Mouse (Mus musculus) ES-E14 (cell line): ENCODE results near the gene Agtr2. TPM values are rescaled to one million over a fixed set of nuclear protein-coding genes. Genes with fewer than 3 reads are reported as not detected.

Experiments
- DNase-seq: peaks from one replicate; pipeline ENCODE4 v3.0.0-alpha.2; 2013; ENCODE audit warnings: low read depth, low spot score
- H3K27ac ChIP-seq: 2 replicates; pipeline ENCODE4 v1.5.1; 2012; ENCODE audit warnings: low read depth, mild to moderate bottlenecking, low read length, moderate library complexity, mixed read lengths; ENCODE audit not compliant: poor library complexity, insufficient read depth, severe bottlenecking
- H3K36me3 ChIP-seq: 2 replicates; pipeline ENCODE4 v1.6.1; 2012; ENCODE audit warnings: mild to moderate bottlenecking, low read length, moderate library complexity, mixed read lengths; ENCODE audit not compliant: control insufficient read depth, poor library complexity, insufficient read depth, severe bottlenecking
- H3K4me1 ChIP-seq, 2 experiments: fragments of 150-350 bp in 1 of 2; sonication (generic) in 1 of 2; 2 replicates each; pipeline ENCODE4 v1.6.1; 2012; ENCODE audit warnings: low read length in 2 of 2, mild to moderate bottlenecking in 1 of 2, mixed read lengths in 1 of 2; ENCODE audit not compliant: control insufficient read depth in 2 of 2, insufficient read depth in 2 of 2, poor library complexity in 1 of 2
- H3K4me3 ChIP-seq, 2 experiments: fragments of 150-350 bp in 1 of 2; sonication (generic) in 1 of 2; 2 replicates each; pipeline ENCODE4 v1.5.1; 2012; ENCODE audit warnings: low read length in 2 of 2, low read depth in 1 of 2, mild to moderate bottlenecking in 1 of 2, mixed read lengths in 1 of 2; ENCODE audit not compliant: insufficient read depth in 1 of 2, poor library complexity in 1 of 2, severe bottlenecking in 1 of 2
- H3K9ac ChIP-seq: 2 replicates; pipeline ENCODE4 v1.6.1; 2012; ENCODE audit warnings: low read depth, mild to moderate bottlenecking, low read length, mixed read lengths; ENCODE audit not compliant: poor library complexity, insufficient read depth, severe bottlenecking
- H3K9me3 ChIP-seq: fragments of 150-350 bp; sonication (generic); 2 replicates; pipeline ENCODE4 v1.6.1; 2012; ENCODE audit warnings: low read depth, mild to moderate bottlenecking, low read length; ENCODE audit not compliant: control insufficient read depth, insufficient read depth
- CHD2 ChIP-seq: IDR thresholded peaks from 2 replicates; pipeline ENCODE4 v1.6.1; 2014; ENCODE audit warnings: mild to moderate bottlenecking, low read depth, low read length, inconsistent platforms
- HCFC1 ChIP-seq: IDR thresholded peaks from 2 replicates; pipeline ENCODE4 v1.6.1; 2012; ENCODE audit warnings: low read length, inconsistent platforms, borderline replicate concordance; ENCODE audit not compliant: insufficient read depth
- MAFK ChIP-seq: IDR thresholded peaks from 2 replicates; pipeline ENCODE4 v1.6.1; 2014; ENCODE audit warnings: mild to moderate bottlenecking, low read depth, low read length, inconsistent platforms; ENCODE audit not compliant: insufficient read depth
- ZC3H11A ChIP-seq: IDR thresholded peaks from 2 replicates; pipeline ENCODE4 v1.6.1; 2012; ENCODE audit warnings: low read depth, mild to moderate bottlenecking, inconsistent platforms, low read length, borderline replicate concordance
- ZNF384 ChIP-seq: IDR thresholded peaks from 2 replicates; pipeline ENCODE4 v1.6.1; 2012; ENCODE audit warnings: low read depth, low read length, inconsistent platforms
- in situ Hi-C, 2 experiments: fragments of 600-800 bp; cut with MboI; formaldehyde crosslinking; loops; one replicate each; pipeline ENCODE4 v1.15.1; 2025; ENCODE audit warnings: low sequenced_read_pairs in 2 of 2, inconsistent platforms in 1 of 2; ENCODE audit not compliant: unreplicated experiment in 2 of 2
- total RNA-seq: library from RNA; depleted of rRNA; stranded (reverse); fragments of 300-350 nt; gene quantifications from 2 replicates; pipeline ENCODE4 v1.2.3, GENCODE M21; 2012; rRNA removed

Agtr2 gene
- total RNA-seq, 1 experiment = not detected

- Histone ChIP-seq H3K9me3 (no peaks in the 10 kb centered on the region), H3K4me3 (no peak overlapping the region), H3K9ac (no peak overlapping the region), H3K27ac (no peak overlapping the region), H3K36me3 (no peaks in the 10 kb centered on the region), H3K4me1 (no peaks in the 10 kb centered on the region)
- in situ Hi-C loops = no loop called here
- no peak for TF ChIP-seq CHD2
- no peak for TF ChIP-seq HCFC1
- no peak for TF ChIP-seq ZC3H11A
- no peak for TF ChIP-seq MAFK
- no peak for TF ChIP-seq ZNF384
- no peak for DNase-seq
These were observed 38.2 kb downstream of the Agtr2 start for GRCm38 (mm10) chrX:21522590-21522989.

Other genes starting within 250 kb of the Agtr2 start
- 0.13 and 0.32 TPM in 2 replicates for gene Slc6a14, start 230.4 kb downstream of the Agtr2 start, total RNA-seq